Mouse (Mus musculus): ENCODE measurements around the gene Ss18l1. TPM values are rescaled to one million over a fixed set of nuclear protein-coding genes. Genes with fewer than 3 reads are reported as not detected.
A peak's percentile ranks its signal among the peaks of the same experiment; 100 is the strongest.

The Ss18l1 gene
- total and polyA plus RNA-seq, 3 experiments, result 6.7 to 18.1 (median 11.8) TPM

- peak; percentile 100 for DNase-seq
Measured at GRCm38 (mm10) chr2:180118661-180119438, 76.5 kb downstream of the Ss18l1 start, which contains the start of gene Osbpl2. Gene Osbpl2 (plus strand): TSS chr2:180119306.

Other genes with a start within 250 kb of the Ss18l1 start
- 10 to 100 TPM; 19.3 to 22.5 TPM for gene Taf4, start 65.9 kb upstream of the Ss18l1 start, total RNA-seq (2021)
- 10.3 and 11.5 TPM in 2 replicates for gene Taf4, start 65.9 kb upstream of the Ss18l1 start, polyA plus RNA-seq (2012; rRNA removed)
- gene Lsm14b, start 17.5 kb upstream of the Ss18l1 start, total RNA-seq (2021), result 10 to 100 TPM; 38.6 to 47.0 TPM
- 26.2 and 27.3 TPM in 2 replicates for gene Lsm14b, start 17.5 kb upstream of the Ss18l1 start, polyA plus RNA-seq (2012; rRNA removed)
- 100 to 1,000 TPM; 212 to 248 TPM for gene Psma7, start 76 bp upstream of the Ss18l1 start, total RNA-seq (2021)
- gene Psma7, start 76 bp upstream of the Ss18l1 start, polyA plus RNA-seq (2012; rRNA removed), result 91.7 and 121 TPM in 2 replicates
- 10 to 100 TPM; 13.5 to 22.2 TPM for gene Mtg2, start 28.1 kb downstream of the Ss18l1 start, total RNA-seq (2021)
- 12.4 and 13.1 TPM in 2 replicates for gene Mtg2, start 28.1 kb downstream of the Ss18l1 start, polyA plus RNA-seq (2012; rRNA removed)
- gene Hrh3, start 62.0 kb downstream of the Ss18l1 start, total RNA-seq (2021), result not detected
- gene Hrh3, start 62.0 kb downstream of the Ss18l1 start, polyA plus RNA-seq (2012; rRNA removed), result 0.16 and 0.86 TPM in 2 replicates
- gene Osbpl2, start 76.8 kb downstream of the Ss18l1 start, total RNA-seq (2021), result 10 to 100 TPM; 41.8 to 42.3 TPM
- 15.8 and 21.7 TPM in 2 replicates for gene Osbpl2, start 76.8 kb downstream of the Ss18l1 start, polyA plus RNA-seq (2012; rRNA removed)
- gene Adrm1, start 129.0 kb downstream of the Ss18l1 start, total RNA-seq (2021), result 100 to 1,000 TPM; 152 to 183 TPM
- 280 and 296 TPM in 2 replicates for gene Adrm1, start 129.0 kb downstream of the Ss18l1 start, polyA plus RNA-seq (2012; rRNA removed)
- 10 to 100 TPM; 30.7 to 35.0 TPM for gene Lama5, start 183.3 kb downstream of the Ss18l1 start, total RNA-seq (2021)
- 41.7 and 48.7 TPM in 2 replicates for gene Lama5, start 183.3 kb downstream of the Ss18l1 start, polyA plus RNA-seq (2012; rRNA removed)
- gene Rps21, start 214.9 kb downstream of the Ss18l1 start, total RNA-seq (2021), result 100 to 1,000 TPM; 380 to 873 TPM
- 1,054 and 1,398 TPM in 2 replicates for gene Rps21, start 214.9 kb downstream of the Ss18l1 start, polyA plus RNA-seq (2012; rRNA removed)
- 10 to 100 TPM; 13.1 to 14.7 TPM for gene Cables2, start 231.0 kb downstream of the Ss18l1 start, total RNA-seq (2021)
- gene Cables2, start 231.0 kb downstream of the Ss18l1 start, polyA plus RNA-seq (2012; rRNA removed), result 19.4 and 28.8 TPM in 2 replicates
- gene Rbbp8nl, start 247.4 kb downstream of the Ss18l1 start, total RNA-seq (2021), result not detected
- not detected in 2 replicates for gene Rbbp8nl, start 247.4 kb downstream of the Ss18l1 start, polyA plus RNA-seq (2012; rRNA removed)